Mouse (Mus musculus) adrenal gland, adult 2 months (tissue): Measurements from ENCODE around the gene Dffa. TPM values are rescaled to one million over a fixed set of nuclear protein-coding genes. Genes with fewer than 3 reads are reported as not detected.
A peak's percentile ranks its signal among the peaks of the same experiment; 100 is the strongest.

ENCODE experiments used
- DNase-seq: peaks from one replicate; pipeline ENCODE4 v3.0.0; 2021
- long read RNA-seq: library from polyadenylated mRNA; stranded (forward); transcript quantifications from one replicate; pipeline ENCODE4 v2.0.0, GENCODE M21; 2021
- polyA plus RNA-seq: library from polyadenylated mRNA; depleted of rRNA; stranded (reverse); fragments of >200 nt; gene quantifications from 2 replicates; pipeline ENCODE4 v1.2.3, GENCODE M21; 2012; rRNA removed
- total RNA-seq, 2 experiments: library from RNA; stranded (reverse); gene quantifications; 2 replicates each; pipeline ENCODE4 v1.2.3; 2021

The Dffa gene
- total RNA-seq (10 to 100 TPM; 19.2 to 26.1 TPM), polyA plus RNA-seq (9.8 and 11.6 TPM in 2 replicates)
- long read RNA-seq, partial matches to known transcripts, result 0 of 8 reads
- long read RNA-seq, other reads (novel, unspliced or antisense), result 1 of 8 reads

DNA sequence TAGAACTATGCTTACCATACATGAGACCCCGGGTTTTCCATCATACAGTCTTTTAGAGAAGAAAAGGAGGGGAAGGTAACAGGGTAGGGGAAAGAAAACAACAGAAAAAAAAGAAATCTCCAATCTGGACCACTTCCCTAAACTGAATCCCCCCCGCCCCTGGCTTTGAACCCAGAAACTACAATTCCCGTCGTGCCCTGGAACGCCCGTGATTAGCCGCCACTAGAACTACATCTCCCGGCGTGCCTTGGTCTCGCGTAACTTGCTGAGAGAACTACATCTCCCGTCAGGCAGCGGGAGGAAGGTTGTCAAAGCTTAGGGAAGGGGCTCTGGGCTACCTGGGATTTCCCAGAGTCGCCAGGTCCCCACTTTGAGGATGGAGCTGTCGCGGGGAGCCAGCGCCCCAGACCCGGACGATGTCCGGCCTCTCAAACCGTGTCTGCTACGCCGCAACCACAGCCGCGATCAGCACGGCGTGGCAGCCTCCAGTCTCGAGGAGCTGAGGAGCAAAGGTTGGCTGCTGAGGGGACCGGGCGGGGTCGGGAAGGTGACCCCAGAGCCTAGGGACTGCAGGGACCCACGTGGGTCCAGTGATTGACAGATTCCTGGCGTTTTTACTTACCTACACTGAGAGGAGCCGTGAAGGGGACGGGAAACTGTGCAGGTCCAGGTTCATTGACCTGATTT, at the start of gene Dffa:
TSS of gene Dffa (plus strand) at position 272 of the 687 bp plus-strand sequence.
- DNase-seq, result peak; percentile 93

GRCm38 (mm10) chr4:149055847-149056246, 48.1 kb upstream of the Dffa start:
- DNase-seq, result no peak

DNA sequence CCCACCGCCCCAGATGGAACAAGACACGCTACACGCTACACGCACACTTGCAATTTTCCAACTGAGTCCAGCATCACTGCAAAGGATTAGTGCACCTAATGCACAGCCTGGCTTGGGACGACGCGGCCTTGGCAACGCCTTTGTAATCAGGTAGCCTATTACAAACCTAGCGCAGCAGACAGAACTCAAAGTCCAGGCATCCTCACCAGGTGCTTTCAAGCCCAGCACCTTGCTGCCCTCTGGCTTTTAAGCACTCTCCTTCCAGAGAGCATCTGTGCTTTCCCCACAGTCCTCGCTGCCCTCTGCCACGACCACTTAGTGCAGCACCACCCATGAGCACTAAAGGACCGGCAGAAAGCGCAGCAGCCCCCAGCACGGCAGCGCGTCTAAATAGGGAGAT, 47.0 kb upstream of the Dffa start:
- no peak for DNase-seq

DNA sequence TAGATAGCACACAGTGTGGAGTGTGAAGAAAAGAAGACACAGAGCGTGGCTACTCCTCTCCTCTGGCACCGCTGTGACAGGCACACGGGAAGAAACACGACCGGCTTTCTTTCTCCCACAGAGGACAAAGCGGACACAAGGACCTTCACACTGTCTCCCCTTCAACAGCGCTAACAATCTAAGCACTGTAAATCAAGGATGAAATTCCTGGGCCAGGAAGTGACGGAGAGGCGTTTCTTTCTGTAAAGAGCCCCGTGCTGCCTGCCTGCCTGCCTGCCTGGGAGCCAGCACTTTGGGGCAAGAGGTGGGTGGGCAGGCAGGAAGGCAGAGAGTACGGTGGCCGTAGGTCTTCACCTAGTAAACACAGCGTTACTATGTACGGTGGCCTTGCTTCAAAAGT, 46.5 kb upstream of the Dffa start:
- no peak for DNase-seq

GRCm38 (mm10) chr4:149058298-149058697, 45.6 kb upstream of the Dffa start:
- DNase-seq, result no peak

DNA sequence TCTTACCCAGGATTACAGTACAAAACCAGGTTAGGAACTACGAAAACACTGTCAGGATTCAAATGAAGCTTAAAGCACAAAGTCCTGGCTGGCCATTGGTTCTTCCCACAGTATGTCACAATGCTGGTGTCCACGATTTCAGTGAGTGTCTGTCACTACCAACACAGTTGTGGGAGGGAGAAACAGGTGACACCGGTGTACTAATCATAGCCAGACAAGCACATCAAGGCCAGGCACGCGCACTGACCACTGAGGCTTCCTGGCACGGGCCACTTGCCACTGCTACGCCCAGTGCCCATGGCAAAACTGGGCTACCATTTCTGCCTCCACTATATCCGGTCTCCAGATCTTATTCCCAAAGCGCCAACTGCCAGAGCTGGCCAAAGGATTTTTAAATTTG, 44.2 kb upstream of the Dffa start:
- DNase-seq, result no peak

GRCm38 (mm10) chr4:149060621-149061431, 43.1 kb upstream of the Dffa start:
- DNase-seq, result no peak

- no peak for DNase-seq
These were observed 42.6 kb upstream of the Dffa start for GRCm38 (mm10) chr4:149061432-149061718.

- no peak for DNase-seq
These were observed 41.3 kb upstream of the Dffa start for GRCm38 (mm10) chr4:149062406-149063318.

- DNase-seq, result no peak
These were observed 39.7 kb upstream of the Dffa start for GRCm38 (mm10) chr4:149064061-149064854.

DNA sequence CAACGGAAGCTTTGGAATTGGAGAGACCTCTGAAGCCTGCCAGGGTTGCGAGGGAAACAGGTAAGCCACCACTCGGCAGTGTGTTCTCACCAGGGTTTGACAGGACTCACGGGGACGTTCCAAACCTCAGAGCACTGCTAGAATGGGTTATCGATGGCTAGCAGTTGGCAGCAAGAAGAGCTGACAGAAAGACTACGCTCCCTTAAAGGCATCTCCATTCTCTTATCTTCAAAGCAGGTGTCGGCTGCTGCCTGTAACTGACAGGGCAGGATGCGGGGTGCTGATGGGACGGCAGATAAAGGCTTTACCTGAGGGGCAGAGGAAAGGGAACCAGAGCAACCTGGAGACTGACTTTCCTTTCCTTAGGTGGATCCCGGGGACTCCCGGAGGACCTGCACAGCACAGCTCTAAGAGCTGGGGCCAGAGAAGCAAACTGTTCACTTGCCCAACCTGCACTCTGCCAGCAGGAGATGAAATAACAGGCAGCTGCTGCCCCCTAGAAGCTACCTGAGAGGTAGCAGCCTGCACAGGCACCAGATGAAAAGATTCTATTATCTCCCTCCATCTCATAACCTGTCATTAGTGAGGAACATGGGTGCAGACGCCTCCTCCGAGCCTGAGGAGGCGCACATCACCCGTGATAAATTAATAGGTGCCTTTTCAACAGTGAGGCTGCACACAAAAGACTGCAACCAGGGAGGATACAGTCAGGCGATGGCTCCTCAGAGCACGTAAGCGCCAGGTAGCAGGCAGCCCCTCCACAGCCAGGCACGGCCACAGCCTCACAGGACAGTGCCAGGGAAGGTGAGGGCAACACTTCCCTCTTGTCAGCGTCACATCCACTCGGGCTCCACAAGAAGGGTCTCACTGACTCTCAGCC, 37.0 kb upstream of the Dffa start:
- no peak for DNase-seq

DNA sequence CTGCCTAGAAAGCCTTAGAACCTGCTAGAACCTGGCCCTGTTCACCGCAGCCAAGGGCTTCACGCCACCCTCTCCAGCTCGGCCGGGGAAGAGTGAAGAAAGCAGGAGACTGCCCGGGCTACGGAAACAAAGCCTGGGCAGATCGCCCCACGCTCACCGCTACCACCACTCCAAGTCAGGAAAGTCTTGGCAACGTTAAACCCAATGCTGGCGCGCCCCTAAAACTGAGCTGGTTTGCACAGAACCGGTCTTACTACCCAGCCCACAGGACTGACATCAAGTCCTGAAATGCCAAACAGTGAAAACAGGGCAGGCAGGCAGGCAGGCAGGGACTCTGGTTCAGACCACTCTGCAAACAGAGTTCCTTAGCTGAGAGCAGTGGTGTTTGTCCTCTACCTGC, 28.9 kb upstream of the Dffa start:
- no peak for DNase-seq

- peak; percentile 85 for DNase-seq
These were observed 27.9 kb upstream of the Dffa start for GRCm38 (mm10) chr4:149075871-149076575.

DNA sequence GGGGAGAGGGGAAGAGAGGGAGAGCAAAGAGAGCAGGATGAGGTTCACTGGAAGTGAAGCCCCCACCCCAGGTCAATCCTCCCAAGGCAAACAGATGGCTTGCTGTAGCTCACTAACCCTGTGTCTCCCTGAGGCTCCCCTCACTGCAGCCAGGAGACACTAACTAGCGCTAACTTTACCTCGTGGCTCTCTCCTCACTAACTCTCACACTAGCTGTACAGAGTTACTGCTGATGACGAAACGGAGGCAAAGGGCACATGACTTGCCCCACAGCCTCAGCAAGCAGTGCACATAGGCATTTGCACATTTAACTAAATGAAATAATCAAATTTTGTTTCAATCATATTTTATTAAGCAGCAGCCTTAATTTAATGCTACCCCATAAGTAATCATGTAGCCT, 25.7 kb upstream of the Dffa start:
- no peak for DNase-seq

DNA sequence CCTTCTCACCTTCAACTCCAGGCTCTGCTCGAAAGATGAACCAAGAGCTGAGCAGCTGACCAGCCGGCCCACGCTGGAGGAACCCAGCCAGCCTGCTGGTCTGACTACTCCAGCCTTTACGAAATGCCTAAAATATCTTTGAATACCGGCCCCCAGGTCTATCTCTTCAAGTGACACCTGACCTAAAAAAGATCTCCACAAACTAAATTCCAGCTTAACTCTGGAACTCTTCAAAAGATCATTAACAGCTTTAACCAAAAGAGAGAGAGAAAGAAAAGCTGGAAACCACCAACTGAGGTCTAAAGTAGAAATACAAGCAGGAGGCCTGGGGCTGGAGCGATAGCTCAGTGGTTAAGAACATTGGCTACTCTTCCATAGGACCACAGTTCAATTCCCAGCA, 24.3 kb upstream of the Dffa start:
- DNase-seq, result no peak

GRCm38 (mm10) chr4:149080111-149080510, 23.8 kb upstream of the Dffa start:
- DNase-seq, result no peak

DNA sequence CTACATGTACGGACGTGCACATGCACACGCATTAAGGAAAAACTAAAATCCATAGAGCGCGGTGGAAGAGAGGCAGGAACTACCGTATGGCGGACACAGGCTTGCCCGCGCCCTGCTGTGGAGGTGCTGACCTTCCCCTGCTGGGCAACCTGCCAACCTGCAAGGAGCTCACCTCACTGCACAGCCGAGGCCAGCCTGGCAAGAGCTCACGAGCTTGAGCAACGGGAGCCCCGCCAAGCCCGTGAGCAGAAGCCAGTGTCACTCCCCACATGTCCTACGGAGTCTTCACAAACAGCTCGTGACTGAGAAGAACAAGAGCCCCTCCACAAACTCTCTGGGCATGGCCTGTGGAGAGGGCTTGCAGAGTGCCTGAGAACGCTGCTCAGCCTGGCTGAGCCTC, 22.4 kb upstream of the Dffa start:
- DNase-seq, result peak; percentile 92

DNA sequence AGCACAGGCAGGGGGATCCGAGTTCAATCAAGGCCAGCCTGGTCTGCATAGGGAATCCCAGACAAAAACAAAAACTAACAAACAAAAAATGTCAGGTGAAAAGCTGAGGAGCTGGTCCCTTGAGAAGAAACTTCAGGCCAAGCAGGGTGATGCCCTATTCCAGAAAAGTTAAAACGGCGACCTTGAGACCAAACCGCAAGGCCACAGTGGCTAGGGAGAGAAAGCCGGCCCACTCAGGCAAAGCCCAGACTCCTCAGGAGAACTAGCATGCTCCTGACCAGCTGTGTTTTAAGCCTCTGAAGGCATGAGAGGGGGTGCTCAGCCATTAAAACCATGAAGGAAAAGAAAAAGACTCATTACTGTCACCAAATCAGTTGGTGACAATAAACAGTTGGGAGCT, 18.6 kb upstream of the Dffa start:
- peak; percentile 79 for DNase-seq

- DNase-seq, result no peak
These were observed 12.6 kb upstream of the Dffa start for GRCm38 (mm10) chr4:149091364-149091763.

- DNase-seq, result peak; percentile 48
These were observed 6.0 kb upstream of the Dffa start for GRCm38 (mm10) chr4:149097956-149098355.
